Mouse (Mus musculus) heart, embryonic 12.5 days (tissue): ENCODE measurements at regions not wholly inside any gene's neighbourhood (a gene's known extent, or its start where the extent isn't known, plus 50 kb on each side); places are given as distances from the start of the nearest gene placed in this dataset.
"Not testable (repeated sequence)": the region's sequence is repeated elsewhere in the genome, so short reads cannot be mapped to it uniquely, and the experiment has no call there.

Experiments used
- ATAC-seq: fragments of 200-750 bp; cut with Nextera tagmentation; 2 replicates; pipeline ENCODE4 v1.8.0; 2017; ENCODE audit warnings: moderate TSS enrichment, moderate library complexity; ENCODE audit not compliant: insufficient number of reproducible peaks, low FRiP score
- H3K27ac ChIP-seq: fragments of 300-500 bp; sonication (generic); 2 replicates; pipeline ENCODE4 v1.5.1; 2016; ENCODE audit warnings: mild to moderate bottlenecking, moderate library complexity; ENCODE audit not compliant: poor library complexity, severe bottlenecking
- H3K27me3 ChIP-seq: fragments of 300-500 bp; sonication (generic); replicated peaks from 2 replicates; pipeline ENCODE4 v1.6.1; 2016; ENCODE audit warnings: mild to moderate bottlenecking, moderate library complexity
- H3K36me3 ChIP-seq: fragments of 300-500 bp; sonication (generic); 2 replicates; pipeline ENCODE4 v1.6.1; 2016; ENCODE audit warnings: mild to moderate bottlenecking, moderate library complexity
- H3K4me1 ChIP-seq: fragments of 300-500 bp; sonication (generic); replicated peaks from 2 replicates; pipeline ENCODE4 v1.6.1; 2016; ENCODE audit warnings: mild to moderate bottlenecking
- H3K4me2 ChIP-seq: fragments of 300-500 bp; sonication (generic); 2 replicates; pipeline ENCODE4 v1.6.1; 2016; ENCODE audit warnings: mild to moderate bottlenecking, moderate library complexity
- H3K4me3 ChIP-seq: fragments of 300-500 bp; sonication (generic); 2 replicates; pipeline ENCODE4 v1.5.1; 2016; ENCODE audit warnings: mild to moderate bottlenecking
- H3K9ac ChIP-seq: fragments of 300-500 bp; sonication (generic); 2 replicates; pipeline ENCODE4 v1.6.1; 2016; ENCODE audit warnings: mild to moderate bottlenecking, moderate library complexity
- H3K9me3 ChIP-seq: fragments of 300-500 bp; sonication (generic); replicated peaks from 2 replicates; pipeline ENCODE4 v1.6.1; 2016; ENCODE audit warnings: mild to moderate bottlenecking, moderate library complexity
- WGBS: fragments of 180-500 bp; shearing (Covaris S2); methylation state at CpG from one replicate; pipeline ENCODE4 v1.1.7; 2016; 5-methylcytosine and 5-hydroxymethylcytosine counted together

GRCm38 (mm10) chr17:47250001-47250400 lies 118.7 kb upstream of the Mrps10 start:
- 73% methylated on average over 4 of the region's 4 CpGs for WGBS
- Histone ChIP-seq H3K4me3 (no peak overlapping the region), H3K4me2 (no peak overlapping the region), H3K27ac (no peak overlapping the region), H3K36me3 (peaks cover 8% of the 10 kb centered on the region; the same call in 1 of the 2 replicates), H3K4me1 (no peaks in the 10 kb centered on the region), H3K9ac (no peak overlapping the region), H3K27me3 (no peaks in the 10 kb centered on the region), H3K9me3 (no peaks in the 10 kb centered on the region)
- no peak for ATAC-seq

- H3K4me1 ChIP-seq: no peaks in the 10 kb centered on the region
- H3K27me3 ChIP-seq: no peaks in the 10 kb centered on the region
- H3K4me2 ChIP-seq: no peak overlapping the region
- no peak overlapping the region for H3K27ac ChIP-seq
- H3K4me3 ChIP-seq: no peak overlapping the region
- H3K9ac ChIP-seq: no peak overlapping the region
- no peaks in the 10 kb centered on the region for H3K9me3 ChIP-seq
- 82% methylated on average over 9 of the region's 9 CpGs for WGBS
- no peak for ATAC-seq
- H3K36me3 ChIP-seq: peaks cover 8% of the 10 kb centered on the region; the same call in 1 of the 2 replicates
Measured at GRCm38 (mm10) chr17:47249176-47249575, 119.5 kb upstream of the Mrps10 start.

- Histone ChIP-seq H3K27me3 (no peaks in the 10 kb centered on the region), H3K9ac (no peak overlapping the region), H3K4me3 (no peak overlapping the region), H3K9me3 (no peaks in the 10 kb centered on the region), H3K4me1 (no peaks in the 10 kb centered on the region), H3K27ac (no peak overlapping the region), H3K4me2 (no peak overlapping the region), H3K36me3 (peaks cover 16% of the 10 kb centered on the region)
- WGBS: 83% methylated on average over 3 of the region's 3 CpGs
- ATAC-seq: no peak
Measured at GRCm38 (mm10) chr17:47248053-47248452, 120.6 kb upstream of the Mrps10 start.

- no peak overlapping the region for H3K27ac ChIP-seq
- no peak for ATAC-seq
- H3K9me3 ChIP-seq: no peaks in the 10 kb centered on the region
- H3K4me2 ChIP-seq: no peak overlapping the region
- no peaks in the 10 kb centered on the region for H3K27me3 ChIP-seq
- H3K36me3 ChIP-seq: peaks cover 18% of the 10 kb centered on the region
- H3K9ac ChIP-seq: no peak overlapping the region
- 66% methylated on average over 5 of the region's 5 CpGs for WGBS
- H3K4me1 ChIP-seq: no peaks in the 10 kb centered on the region
- H3K4me3 ChIP-seq: no peak overlapping the region
Measured at GRCm38 (mm10) chr17:47247516-47247915, 121.2 kb upstream of the Mrps10 start.

GRCm38 (mm10) chr17:47246605-47247004 lies 122.1 kb upstream of the Mrps10 start:
- Histone ChIP-seq H3K27me3 (no peaks in the 10 kb centered on the region), H3K9ac (no peak overlapping the region), H3K4me1 (no peaks in the 10 kb centered on the region), H3K9me3 (no peaks in the 10 kb centered on the region), H3K4me2 (no peak overlapping the region), H3K36me3 (peaks cover 18% of the 10 kb centered on the region), H3K27ac (no peak overlapping the region), H3K4me3 (no peak overlapping the region)
- ATAC-seq: no peak
- 92% methylated on average over 8 of the region's 8 CpGs for WGBS

DNA sequence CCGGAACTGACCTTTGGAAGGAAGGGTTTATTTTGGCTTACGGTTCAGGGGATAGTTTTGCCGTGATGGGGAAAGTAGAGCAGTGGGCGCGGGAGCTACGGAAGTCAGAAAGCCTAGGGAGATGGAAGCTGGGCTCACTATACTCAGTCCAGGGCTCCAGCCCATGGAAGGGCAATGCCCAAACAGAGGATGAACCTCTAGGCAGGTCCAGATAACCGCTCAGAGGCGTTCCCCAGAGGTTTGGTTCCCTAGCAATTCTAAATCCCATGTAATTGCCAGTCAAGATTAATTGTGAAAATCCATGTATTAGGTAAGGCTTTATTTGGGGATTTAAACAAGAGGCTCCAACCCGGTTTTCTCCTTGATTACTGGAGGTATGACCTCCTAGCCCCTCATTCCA lies 123.1 kb upstream of the Mrps10 start:
- Histone ChIP-seq H3K4me1 (no peaks in the 10 kb centered on the region), H3K27ac (no peak overlapping the region), H3K27me3 (no peaks in the 10 kb centered on the region), H3K4me3 (no peak overlapping the region), H3K4me2 (no peak overlapping the region), H3K36me3 (peaks cover 18% of the 10 kb centered on the region), H3K9ac (no peak overlapping the region), H3K9me3 (no peaks in the 10 kb centered on the region)
- WGBS: 89% methylated on average over 9 of the region's 9 CpGs
- no peak for ATAC-seq

GRCm38 (mm10) chr17:47239086-47239485 lies 129.6 kb upstream of the Mrps10 start:
- H3K4me3 ChIP-seq: no peak overlapping the region
- H3K4me1 ChIP-seq: no peaks in the 10 kb centered on the region
- H3K36me3 ChIP-seq: peaks cover 52% of the 10 kb centered on the region
- WGBS: 89% methylated on average over 4 of the region's 4 CpGs
- no peak overlapping the region for H3K4me2 ChIP-seq
- no peak for ATAC-seq
- no peaks in the 10 kb centered on the region for H3K27me3 ChIP-seq
- no peaks in the 10 kb centered on the region for H3K9me3 ChIP-seq
- no peak overlapping the region for H3K9ac ChIP-seq
- no peak overlapping the region for H3K27ac ChIP-seq

GRCm38 (mm10) chr17:47237881-47238280 lies 130.8 kb upstream of the Mrps10 start:
- H3K9me3 ChIP-seq, H3K27ac ChIP-seq, H3K4me1 ChIP-seq, H3K4me2 ChIP-seq, ATAC-seq, H3K9ac ChIP-seq, H3K27me3 ChIP-seq, H3K4me3 ChIP-seq: not testable (repeated sequence)
- H3K36me3 ChIP-seq: peaks cover 42% of the 10 kb centered on the region
- WGBS: 93% methylated on average over 3 of the region's 3 CpGs

DNA sequence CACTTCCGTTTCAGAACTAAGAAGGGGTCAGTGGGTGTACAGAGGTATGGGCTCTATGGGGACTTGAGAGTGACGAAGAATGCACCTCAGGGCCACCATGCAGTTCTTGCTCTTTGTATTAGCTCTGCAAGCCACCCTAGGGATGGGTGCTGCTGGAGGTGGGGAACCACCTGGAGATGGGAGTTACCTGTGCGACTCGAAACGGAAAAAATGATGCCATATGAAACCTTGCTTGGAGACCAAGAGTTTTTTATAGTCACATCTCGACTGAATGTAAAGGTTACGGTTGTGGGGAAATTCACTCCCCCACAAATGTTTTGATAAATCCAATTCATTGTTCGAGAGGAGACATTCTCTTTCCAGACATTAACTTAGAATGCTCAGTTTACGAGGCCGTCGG lies 134.3 kb upstream of the Mrps10 start:
- WGBS: 86% methylated on average over 11 of the region's 11 CpGs
- Histone ChIP-seq H3K4me3 (no peak overlapping the region), H3K4me1 (no peaks in the 10 kb centered on the region), H3K4me2 (no peak overlapping the region), H3K36me3 (peaks cover 58% of the 10 kb centered on the region), H3K27ac (no peak overlapping the region), H3K9me3 (peaks cover 9% of the 10 kb centered on the region), H3K9ac (no peak overlapping the region), H3K27me3 (no peaks in the 10 kb centered on the region)
- no peak for ATAC-seq

DNA sequence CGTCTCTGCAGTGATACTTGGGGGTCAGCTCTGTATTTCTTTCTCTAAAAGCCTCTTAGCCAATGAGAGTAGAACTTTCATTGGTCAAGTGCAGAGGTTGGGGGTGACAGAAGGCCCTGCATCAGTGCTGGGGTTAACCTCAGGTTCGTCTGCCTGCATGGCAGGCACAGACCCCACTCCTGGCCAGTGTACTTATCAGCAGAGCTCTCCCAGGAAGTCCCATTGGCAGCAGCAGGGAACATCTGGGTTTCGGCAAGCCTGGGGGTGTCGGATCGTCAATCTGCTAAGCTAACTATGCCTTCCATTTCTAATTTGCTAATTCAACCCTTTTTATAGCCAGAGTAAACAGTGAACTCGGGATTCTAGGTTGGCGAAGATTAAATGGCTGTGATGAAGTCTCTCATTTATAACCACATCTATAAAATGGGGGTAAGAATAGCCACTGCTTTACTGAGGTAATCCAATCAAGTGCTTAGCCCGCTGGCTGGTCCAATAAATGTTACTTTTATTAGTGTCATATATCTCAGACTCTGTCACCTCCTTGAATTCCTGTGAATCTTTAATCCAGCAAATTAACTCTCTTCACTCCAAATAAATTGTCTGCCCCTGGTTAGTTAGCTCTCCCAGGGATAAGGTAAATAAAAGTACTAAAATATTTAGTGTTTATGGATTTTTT lies 135.5 kb upstream of the Mrps10 start:
- Histone ChIP-seq H3K9me3 (peaks cover 12% of the 10 kb centered on the region), H3K9ac (no peak overlapping the region), H3K27ac (no peak overlapping the region), H3K4me1 (no peaks in the 10 kb centered on the region), H3K36me3 (peaks cover 62% of the 10 kb centered on the region), H3K27me3 (no peaks in the 10 kb centered on the region), H3K4me2 (no peak overlapping the region), H3K4me3 (no peak overlapping the region)
- WGBS: 70% methylated on average over 8 of the region's 8 CpGs
- no peak for ATAC-seq

- Histone ChIP-seq H3K4me2 (no peak overlapping the region), H3K27ac (no peak overlapping the region), H3K27me3 (no peaks in the 10 kb centered on the region), H3K36me3 (peaks cover 41% of the 10 kb centered on the region), H3K9me3 (peaks cover 12% of the 10 kb centered on the region), H3K9ac (no peak overlapping the region), H3K4me3 (no peak overlapping the region), H3K4me1 (peaks cover 4% of the 10 kb centered on the region)
- WGBS: 90% methylated on average over 10 of the region's 10 CpGs
- ATAC-seq: no peak
Measured at GRCm38 (mm10) chr17:47230715-47231114, 138.0 kb upstream of the Mrps10 start.

GRCm38 (mm10) chr17:47226391-47226790 lies 142.3 kb upstream of the Mrps10 start:
- peaks cover 15% of the 10 kb centered on the region for H3K4me1 ChIP-seq
- H3K9me3 ChIP-seq: peaks cover 12% of the 10 kb centered on the region
- WGBS: 78% methylated on average over 11 of the region's 11 CpGs
- no peak for ATAC-seq
- H3K36me3 ChIP-seq: peaks cover 24% of the 10 kb centered on the region
- no peaks in the 10 kb centered on the region for H3K27me3 ChIP-seq
- H3K4me3 ChIP-seq: no peak overlapping the region
- no peak overlapping the region; the same call in 1 of the 2 replicates for H3K27ac ChIP-seq
- no peak overlapping the region for H3K4me2 ChIP-seq
- no peak overlapping the region for H3K9ac ChIP-seq
